ENCODE assay signal across 19 mouse cellular contexts in the genomic region with DNA sequence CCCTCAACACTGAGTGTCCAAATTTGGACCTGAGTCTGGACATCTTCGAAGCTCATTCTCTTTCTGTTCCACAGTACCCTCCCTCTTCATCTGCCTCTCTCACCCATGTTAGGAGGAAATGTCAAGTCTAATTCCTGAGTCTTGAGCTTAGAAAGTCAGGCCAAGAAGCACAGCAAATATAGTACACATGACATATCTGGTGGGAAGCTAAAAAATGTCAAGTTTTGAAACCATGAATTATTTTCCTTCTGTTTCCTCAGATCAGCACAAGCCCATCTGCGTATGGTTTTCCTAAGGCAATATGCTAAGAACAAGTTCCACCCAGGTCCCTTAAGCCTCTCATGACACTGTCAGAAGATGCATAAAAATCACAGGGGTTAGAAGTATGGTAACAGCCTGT.
DNase-seq lines count a peak whose midpoint lies in the region; ATAC-seq and TF ChIP-seq lines count a peak whose summit lies in the region.
"Had no signal": no experiment of that assay in that cellular context is flagged by ENCODE, and none has a peak within 500 bp of the region (broad histone marks: within the 10 kb centered on the region; RNA-seq: fewer than 3 reads in every experiment).

No protein-coding gene starts in this region.

- WGBS in embryonic facial prominence, embryonic 15.5 days: 58% methylated on average over 2 of the region's 2 CpGs
- WGBS in embryonic facial prominence, embryonic 10.5 days: 93% methylated on average over 2 of the region's 2 CpGs
- 68% methylated on average over 2 of the region's 2 CpGs for WGBS in lung, postnatal 0 days

- no peaks in the 10 kb centered on the region for H3K9me3 ChIP-seq in embryonic facial prominence, embryonic 15.5 days (replicated peaks)
- H3K9me3 ChIP-seq in embryonic facial prominence, embryonic 10.5 days: no peaks in the 10 kb centered on the region
- no peaks in the 10 kb centered on the region for H3K9me3 ChIP-seq in lung, postnatal 0 days (ENCODE audit: low read length)
- H3K9me3 ChIP-seq: forebrain, embryonic 13.5 days; heart, embryonic 13.5 days; hindbrain, embryonic 12.5 days had no signal

- H3K4me2 ChIP-seq in embryonic facial prominence, embryonic 15.5 days (replicated peaks): no peak overlapping the region
- H3K4me2 ChIP-seq in lung, postnatal 0 days (replicated peaks; ENCODE audit: low read depth, low read length): no peak overlapping the region
- H3K4me2 ChIP-seq: forebrain, embryonic 13.5 days; heart, embryonic 13.5 days; hindbrain, embryonic 12.5 days had no signal

- TF ChIP-seq CTCF in lung, postnatal 0 days (IDR thresholded peaks at IDR 0.05): no peak

- H3K36me3 ChIP-seq in embryonic facial prominence, embryonic 15.5 days: no peaks in the 10 kb centered on the region
- H3K36me3 ChIP-seq in embryonic facial prominence, embryonic 10.5 days (replicated peaks): no peaks in the 10 kb centered on the region
- no peaks in the 10 kb centered on the region for H3K36me3 ChIP-seq in lung, postnatal 0 days (ENCODE audit: insufficient read depth, low read length)
- H3K36me3 ChIP-seq: heart, embryonic 13.5 days; hindbrain, embryonic 12.5 days had no signal

- no peak for TF ChIP-seq EP300 in lung, postnatal 0 days (IDR thresholded peaks at IDR 0.05)

- H3K4me3 ChIP-seq in embryonic facial prominence, embryonic 15.5 days (replicated peaks): no peak overlapping the region
- H3K4me3 ChIP-seq in embryonic facial prominence, embryonic 10.5 days: no peak overlapping the region
- H3K4me3 ChIP-seq in lung, postnatal 0 days (ENCODE audit: low read depth, low read length): no peak overlapping the region
- H3K4me3 ChIP-seq: forebrain, embryonic 13.5 days; gastrocnemius, adult 2 months; heart, embryonic 13.5 days; hindbrain, embryonic 12.5 days had no signal

- no peak overlapping the region for H3K9ac ChIP-seq in embryonic facial prominence, embryonic 15.5 days
- H3K9ac ChIP-seq in lung, postnatal 0 days (replicated peaks; ENCODE audit: low read depth): no peak overlapping the region
- H3K9ac ChIP-seq: forebrain, embryonic 13.5 days; heart, embryonic 13.5 days; hindbrain, embryonic 12.5 days had no signal

- H3K27me3 ChIP-seq in embryonic facial prominence, embryonic 15.5 days: no peaks in the 10 kb centered on the region
- H3K27me3 ChIP-seq in embryonic facial prominence, embryonic 10.5 days (replicated peaks; ENCODE audit: low read depth, poor library complexity, severe bottlenecking): no peaks in the 10 kb centered on the region
- H3K27me3 ChIP-seq in lung, postnatal 0 days (replicated peaks; ENCODE audit: insufficient read depth, low read length): no peaks in the 10 kb centered on the region
- H3K27me3 ChIP-seq: forebrain, embryonic 13.5 days; heart, embryonic 13.5 days; hindbrain, embryonic 12.5 days had no signal

- no peak for ATAC-seq in embryonic facial prominence, embryonic 15.5 days (ENCODE audit: insufficient number of reproducible peaks, low FRiP score, low TSS enrichment, low read depth)
- no peak; the same call in 1 of the 2 replicates for ATAC-seq in lung, postnatal 0 days
- ATAC-seq: forebrain, embryonic 13.5 days; hindbrain, embryonic 16.5 days; inflammation-experienced regulatory T-cells, adult 6 months had no signal

- DNase-seq in embryonic facial prominence, embryonic 10.5 days (ENCODE audit: low spot score): no peak
- DNase-seq in layer of hippocampus, adult 18-20 months (ENCODE audit: low spot score in 2 of 2): peak; percentile 6 to 41
- DNase-seq in layer of hippocampus, postnatal 25 days (ENCODE audit: extremely low spot score in 1 of 2, low spot score in 1 of 2): no peak
- DNase-seq in lung, postnatal 0 days (ENCODE audit: low spot score): peak; percentile 18
- no peak for DNase-seq in lung, postnatal 4 days
- no peak for DNase-seq in kidney, postnatal 4 days
- DNase-seq: adrenal gland, postnatal 14 days; cerebellum, adult 18-20 months; cerebellum, adult 9-11 months; cerebellum, postnatal 36 days; gastrocnemius, adult 2 months; gastrocnemius, postnatal 25 days; heart, postnatal 4 days had no signal

- H3K4me1 ChIP-seq in embryonic facial prominence, embryonic 15.5 days: no peaks in the 10 kb centered on the region
- H3K4me1 ChIP-seq in embryonic facial prominence, embryonic 10.5 days: no peaks in the 10 kb centered on the region
- H3K4me1 ChIP-seq in lung, postnatal 0 days (ENCODE audit: insufficient read depth, low read depth, low read length): no peaks in the 10 kb centered on the region
- H3K4me1 ChIP-seq: forebrain, embryonic 13.5 days; heart, embryonic 13.5 days; hindbrain, embryonic 12.5 days had no signal

- H3K27ac ChIP-seq in embryonic facial prominence, embryonic 15.5 days (replicated peaks): 0 out of 2 replicates have a peak overlapping the region, but pooled peaks have one; percentile 11
- no peak overlapping the region for H3K27ac ChIP-seq in embryonic facial prominence, embryonic 10.5 days (replicated peaks)
- no peak overlapping the region for H3K27ac ChIP-seq in lung, postnatal 0 days (ENCODE audit: low read length)
- H3K27ac ChIP-seq: forebrain, embryonic 13.5 days; gastrocnemius, adult 2 months; heart, embryonic 13.5 days; hindbrain, embryonic 12.5 days had no signal

Comparison
In these comparisons a context has a peak if more than half of its experiments do, and no peak if none do; other contexts are left out.
1. DNase-seq: peak in layer of hippocampus, adult 18-20 months (2 of 2) and lung, postnatal 0 days (single experiment); none in embryonic facial prominence, embryonic 10.5 days (single experiment), layer of hippocampus, postnatal 25 days (0 of 2), lung, postnatal 4 days (0 of 2) and kidney, postnatal 4 days (0 of 2).